Mouse (Mus musculus): ENCODE measurements around the gene Otud7b. TPM values are rescaled to one million over a fixed set of nuclear protein-coding genes. Genes with fewer than 3 reads are reported as not detected.

Otud7b gene
- polyA plus RNA-seq, 1 experiment, result 46.0 TPM

DNA sequence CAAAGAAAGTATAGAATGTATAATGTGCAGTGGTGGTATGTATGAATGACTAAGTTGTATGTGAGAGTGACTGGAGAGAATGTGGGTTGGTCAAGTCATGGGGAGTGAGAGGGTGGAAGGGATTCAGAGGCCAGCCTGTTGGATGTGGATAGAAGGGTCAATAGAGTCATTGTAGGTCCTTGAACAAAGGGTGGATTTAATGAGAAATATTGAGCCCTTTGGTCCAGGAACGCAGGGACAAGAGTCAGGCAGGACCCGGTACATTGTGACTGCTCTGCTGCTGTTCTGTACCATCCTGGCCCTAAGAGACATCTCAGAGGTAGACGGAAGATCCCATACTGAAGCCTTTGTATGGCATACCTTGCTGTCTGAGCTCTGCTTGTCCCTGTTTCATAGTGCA is 4.0 kb downstream of the Otud7b start:
- Histone ChIP-seq H3K4me1 (ENCODE audit: control insufficient read depth, insufficient read depth, low read length) (no peaks in the 10 kb centered on the region; the same call in 1 of the 2 replicates), H3K27me3 (ENCODE audit: control insufficient read depth, insufficient read depth, low read length) (no peaks in the 10 kb centered on the region), H3K36me3 (ENCODE audit: control insufficient read depth, insufficient read depth, low read length) (no peaks in the 10 kb centered on the region), H3K27ac (ENCODE audit: control insufficient read depth, insufficient read depth, low read depth, low read length) (no peak overlapping the region), H3K4me3 (ENCODE audit: control insufficient read depth, low read depth, low read length) (no peak overlapping the region)
- TF ChIP-seq POLR2A (IDR thresholded peaks at IDR 0.05; ENCODE audit: control insufficient read depth, low read depth, low read length) (no peak), CTCF (IDR thresholded peaks at IDR 0.05; ENCODE audit: control insufficient read depth, insufficient read depth, insufficient replicate concordance, low read depth, low read length) (no peak)

DNA sequence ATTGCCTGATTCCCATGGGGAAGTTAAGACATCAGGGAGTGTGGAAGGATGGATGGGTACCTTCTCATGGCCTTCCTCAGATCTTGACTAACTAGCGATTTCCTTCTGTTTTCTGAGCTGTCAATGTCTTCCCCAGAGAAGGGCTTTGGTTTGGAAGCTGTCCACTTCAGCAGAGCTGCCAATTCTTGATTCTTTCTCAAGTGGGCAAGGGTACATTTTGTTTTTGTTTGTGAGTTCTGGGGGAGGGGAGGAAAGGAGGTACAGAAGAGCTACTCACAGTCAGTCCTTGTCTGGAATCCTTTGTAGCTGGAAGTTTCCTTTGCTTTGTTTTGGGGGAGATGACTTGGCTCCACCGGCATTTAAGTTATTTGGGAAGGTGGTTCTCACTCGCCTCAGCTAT is 8.9 kb downstream of the Otud7b start:
- Histone ChIP-seq H3K27me3 (ENCODE audit: control insufficient read depth, insufficient read depth, low read length) (no peaks in the 10 kb centered on the region), H3K4me1 (ENCODE audit: control insufficient read depth, insufficient read depth, low read length) (peaks cover 2% of the 10 kb centered on the region; the same call in 1 of the 2 replicates), H3K36me3 (ENCODE audit: control insufficient read depth, insufficient read depth, low read length) (no peaks in the 10 kb centered on the region), H3K27ac (ENCODE audit: control insufficient read depth, insufficient read depth, low read depth, low read length) (no peak overlapping the region; the same call in 1 of the 2 replicates), H3K4me3 (ENCODE audit: control insufficient read depth, low read depth, low read length) (no peak overlapping the region)
- TF ChIP-seq CTCF (IDR thresholded peaks at IDR 0.05; ENCODE audit: control insufficient read depth, insufficient read depth, insufficient replicate concordance, low read depth, low read length), result no peak
- TF ChIP-seq POLR2A (IDR thresholded peaks at IDR 0.05; ENCODE audit: control insufficient read depth, low read depth, low read length), result no peak

DNA sequence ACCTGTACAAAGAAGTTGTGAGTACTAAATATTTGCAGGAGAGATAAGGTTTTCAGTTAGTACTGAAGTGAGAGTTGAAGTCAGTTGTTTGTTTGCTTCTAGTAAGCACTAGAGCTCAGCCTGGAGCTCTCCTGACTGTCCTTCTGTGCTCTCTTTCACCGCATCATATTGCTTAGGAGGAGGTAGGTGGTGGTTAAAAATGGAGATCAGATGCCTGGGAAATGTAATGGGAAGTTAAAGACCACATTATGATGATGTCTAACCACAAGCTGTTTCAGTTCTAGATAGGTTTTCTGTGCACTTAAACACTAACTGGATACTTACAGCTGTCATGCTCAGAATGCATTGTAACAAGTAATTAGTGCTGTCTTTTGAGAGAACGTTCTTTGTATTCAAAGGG is 13.8 kb downstream of the Otud7b start:
- no peak overlapping the region for H3K27ac ChIP-seq (ENCODE audit: control insufficient read depth, insufficient read depth, low read depth, low read length)
- no peak for TF ChIP-seq POLR2A (IDR thresholded peaks at IDR 0.05; ENCODE audit: control insufficient read depth, low read depth, low read length)
- no peak for TF ChIP-seq CTCF (IDR thresholded peaks at IDR 0.05; ENCODE audit: control insufficient read depth, insufficient read depth, insufficient replicate concordance, low read depth, low read length)
- H3K4me3 ChIP-seq (ENCODE audit: control insufficient read depth, low read depth, low read length), result no peak overlapping the region
- no peaks in the 10 kb centered on the region for H3K27me3 ChIP-seq (ENCODE audit: control insufficient read depth, insufficient read depth, low read length)
- peaks cover 2% of the 10 kb centered on the region; the same call in 1 of the 2 replicates for H3K4me1 ChIP-seq (ENCODE audit: control insufficient read depth, insufficient read depth, low read length)
- no peaks in the 10 kb centered on the region for H3K36me3 ChIP-seq (ENCODE audit: control insufficient read depth, insufficient read depth, low read length)

DNA sequence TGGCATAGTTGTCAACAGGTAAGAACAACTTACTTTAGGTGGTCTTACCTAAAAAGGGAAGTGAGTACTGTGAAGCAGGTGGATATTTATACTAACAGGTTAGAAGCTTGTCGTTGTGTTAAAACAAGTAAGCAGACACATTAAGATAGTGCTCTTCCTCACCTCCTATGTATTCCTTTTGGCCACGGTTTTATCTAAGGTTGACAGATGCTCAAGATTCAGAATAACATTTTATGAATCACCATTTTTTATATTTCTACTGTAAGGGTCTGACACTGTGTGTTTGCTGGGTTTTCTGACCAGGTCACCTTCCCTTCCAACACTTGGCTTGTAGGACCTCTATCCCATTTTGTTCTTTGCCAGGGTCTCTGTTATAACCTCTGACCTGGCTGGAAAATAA is 14.4 kb downstream of the Otud7b start:
- TF ChIP-seq POLR2A (IDR thresholded peaks at IDR 0.05; ENCODE audit: control insufficient read depth, low read depth, low read length), result no peak
- TF ChIP-seq CTCF (IDR thresholded peaks at IDR 0.05; ENCODE audit: control insufficient read depth, insufficient read depth, insufficient replicate concordance, low read depth, low read length), result no peak

DNA sequence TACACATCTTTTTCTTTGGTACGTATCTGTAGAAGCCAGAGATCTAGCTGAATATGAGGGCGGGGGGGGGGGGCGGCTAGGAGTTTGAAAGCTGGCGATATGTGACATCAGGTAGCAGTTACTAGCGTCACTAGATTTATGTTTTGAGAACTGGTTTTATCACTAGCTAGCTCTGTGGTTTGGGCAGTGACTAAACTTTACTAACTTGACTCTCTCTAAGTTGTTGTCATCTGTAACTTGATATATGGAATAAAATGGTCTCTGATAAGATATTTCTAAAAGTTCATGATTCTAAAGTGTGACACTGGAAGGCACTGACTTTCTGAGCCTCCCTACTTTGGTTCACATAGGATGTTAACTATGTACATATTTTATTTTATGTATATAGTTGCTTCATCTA is 19.9 kb downstream of the Otud7b start:
- Histone ChIP-seq H3K27ac (ENCODE audit: control insufficient read depth, insufficient read depth, low read depth, low read length) (no peak overlapping the region), H3K4me1 (ENCODE audit: control insufficient read depth, insufficient read depth, low read length) (no peaks in the 10 kb centered on the region), H3K27me3 (ENCODE audit: control insufficient read depth, insufficient read depth, low read length) (no peaks in the 10 kb centered on the region), H3K36me3 (ENCODE audit: control insufficient read depth, insufficient read depth, low read length) (no peaks in the 10 kb centered on the region), H3K4me3 (ENCODE audit: control insufficient read depth, low read depth, low read length) (no peak overlapping the region)
- TF ChIP-seq POLR2A (IDR thresholded peaks at IDR 0.05; ENCODE audit: control insufficient read depth, low read depth, low read length) (no peak), CTCF (IDR thresholded peaks at IDR 0.05; ENCODE audit: control insufficient read depth, insufficient read depth, insufficient replicate concordance, low read depth, low read length) (no peak)

More for the DNA sequence above, 14.4 kb downstream of the Otud7b start:
- Histone ChIP-seq H3K27me3 (ENCODE audit: control insufficient read depth, insufficient read depth, low read length) (no peaks in the 10 kb centered on the region), H3K4me3 (ENCODE audit: control insufficient read depth, low read depth, low read length) (no peak overlapping the region), H3K4me1 (ENCODE audit: control insufficient read depth, insufficient read depth, low read length) (peaks cover under 1% of the 10 kb centered on the region; the same call in 1 of the 2 replicates), H3K27ac (ENCODE audit: control insufficient read depth, insufficient read depth, low read depth, low read length) (no peak overlapping the region), H3K36me3 (ENCODE audit: control insufficient read depth, insufficient read depth, low read length) (no peaks in the 10 kb centered on the region)

DNA sequence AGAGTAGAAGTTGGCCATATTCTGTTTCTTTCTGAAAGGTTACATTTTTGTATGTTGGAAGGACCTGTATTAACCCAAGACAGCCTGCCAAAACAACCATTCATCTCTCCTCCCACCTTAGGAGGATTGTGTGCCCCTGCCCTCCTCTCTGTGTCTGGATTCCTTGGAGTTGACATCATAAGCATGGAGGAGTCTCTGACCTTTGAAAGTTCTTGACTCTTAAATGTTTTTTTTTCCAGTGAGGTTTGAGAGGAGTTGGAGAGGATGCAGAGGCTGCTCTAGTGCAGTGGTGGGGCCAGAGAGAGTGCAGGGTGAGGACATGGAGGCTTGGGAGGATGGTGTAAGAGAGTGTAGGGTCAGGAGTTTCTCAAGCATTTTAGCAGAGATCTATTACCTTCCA is 23.8 kb downstream of the Otud7b start:
- H3K4me1 ChIP-seq (ENCODE audit: control insufficient read depth, insufficient read depth, low read length), result no peaks in the 10 kb centered on the region
- no peaks in the 10 kb centered on the region; the same call in 1 of the 2 replicates for H3K36me3 ChIP-seq (ENCODE audit: control insufficient read depth, insufficient read depth, low read length)
- H3K4me3 ChIP-seq (ENCODE audit: control insufficient read depth, low read depth, low read length), result no peak overlapping the region
- H3K27ac ChIP-seq (ENCODE audit: control insufficient read depth, insufficient read depth, low read depth, low read length), result no peak overlapping the region
- TF ChIP-seq CTCF (IDR thresholded peaks at IDR 0.05; ENCODE audit: control insufficient read depth, insufficient read depth, insufficient replicate concordance, low read depth, low read length), result no peak
- no peak for TF ChIP-seq POLR2A (IDR thresholded peaks at IDR 0.05; ENCODE audit: control insufficient read depth, low read depth, low read length)
- no peaks in the 10 kb centered on the region for H3K27me3 ChIP-seq (ENCODE audit: control insufficient read depth, insufficient read depth, low read length)

DNA sequence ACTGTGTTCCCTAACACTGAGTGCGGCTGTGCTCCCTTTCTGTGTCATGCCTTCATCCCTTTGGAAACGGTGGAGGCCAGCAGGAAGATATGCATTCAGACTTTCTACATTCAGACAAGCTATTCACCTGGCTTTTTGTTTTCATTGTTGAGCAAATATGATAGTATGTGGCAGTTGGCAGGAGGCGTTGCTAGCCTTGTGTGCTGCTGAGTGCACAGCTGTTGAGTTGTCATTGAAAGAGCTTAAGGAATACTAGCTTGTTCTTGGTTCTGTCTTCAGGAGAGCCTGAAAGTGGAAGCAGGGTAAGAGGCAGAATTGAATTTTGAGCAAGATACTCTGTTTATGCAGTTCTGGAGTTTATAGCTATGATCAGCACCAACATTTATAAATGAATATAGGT is 28.2 kb downstream of the Otud7b start:
- H3K4me1 ChIP-seq (ENCODE audit: control insufficient read depth, insufficient read depth, low read length), result no peaks in the 10 kb centered on the region
- H3K27ac ChIP-seq (ENCODE audit: control insufficient read depth, insufficient read depth, low read depth, low read length), result no peak overlapping the region
- H3K27me3 ChIP-seq (ENCODE audit: control insufficient read depth, insufficient read depth, low read length), result no peaks in the 10 kb centered on the region
- TF ChIP-seq CTCF (IDR thresholded peaks at IDR 0.05; ENCODE audit: control insufficient read depth, insufficient read depth, insufficient replicate concordance, low read depth, low read length) (no peak), POLR2A (IDR thresholded peaks at IDR 0.05; ENCODE audit: control insufficient read depth, low read depth, low read length) (no peak)
- H3K36me3 ChIP-seq (ENCODE audit: control insufficient read depth, insufficient read depth, low read length), result peaks cover 2% of the 10 kb centered on the region
- H3K4me3 ChIP-seq (ENCODE audit: control insufficient read depth, low read depth, low read length), result no peak overlapping the region

All from testis, adult 2 months (tissue).